Mouse (Mus musculus) mesoderm, embryonic 11.5 days (tissue): ENCODE data around the gene Tpbgl.

Experiments
- DNase-seq: peaks from one replicate; pipeline ENCODE4 v3.0.0-alpha.2; 2012; ENCODE audit warnings: low read depth, low spot score

Tpbgl gene

GRCm38 (mm10) chr7:99626376-99627270 is at the start of gene Tpbgl:
Tpbgl (minus strand) TSS chr7:99627103.
- DNase-seq, result peak; percentile 39

- DNase-seq, result no peak
These were observed 48.0 kb upstream of the Tpbgl start for GRCm38 (mm10) chr7:99674890-99675289.

GRCm38 (mm10) chr7:99674209-99674608 is 47.3 kb upstream of the Tpbgl start:
- no peak for DNase-seq

GRCm38 (mm10) chr7:99673188-99673587 is 46.3 kb upstream of the Tpbgl start:
- DNase-seq, result no peak

GRCm38 (mm10) chr7:99671544-99672435 is 44.9 kb upstream of the Tpbgl start:
- no peak for DNase-seq

GRCm38 (mm10) chr7:99670915-99671314 is 44.0 kb upstream of the Tpbgl start:
- no peak for DNase-seq

GRCm38 (mm10) chr7:99668802-99669201 is 41.9 kb upstream of the Tpbgl start:
- DNase-seq, result peak; percentile 22

GRCm38 (mm10) chr7:99667096-99667495 is 40.2 kb upstream of the Tpbgl start:
- DNase-seq, result no peak

- DNase-seq, result no peak
These were observed 39.0 kb upstream of the Tpbgl start for GRCm38 (mm10) chr7:99665731-99666452.

GRCm38 (mm10) chr7:99664571-99665485 is 37.9 kb upstream of the Tpbgl start:
- DNase-seq, result peak; percentile 43

- no peak for DNase-seq
These were observed 36.8 kb upstream of the Tpbgl start for GRCm38 (mm10) chr7:99663507-99664220.

- DNase-seq, result no peak
These were observed 35.4 kb upstream of the Tpbgl start for GRCm38 (mm10) chr7:99662311-99662710.

- DNase-seq, result no peak
These were observed 34.8 kb upstream of the Tpbgl start for GRCm38 (mm10) chr7:99661571-99662230.

GRCm38 (mm10) chr7:99661071-99661470 is 34.2 kb upstream of the Tpbgl start:
- DNase-seq, result no peak

GRCm38 (mm10) chr7:99659379-99660029 is 32.6 kb upstream of the Tpbgl start:
- DNase-seq, result peak; percentile 89

- no peak for DNase-seq
These were observed 27.3 kb upstream of the Tpbgl start for GRCm38 (mm10) chr7:99654244-99654643.

- no peak for DNase-seq
These were observed 22.7 kb upstream of the Tpbgl start for GRCm38 (mm10) chr7:99649585-99649984.

GRCm38 (mm10) chr7:99648623-99649022 is 21.7 kb upstream of the Tpbgl start:
- peak; percentile 76 for DNase-seq

GRCm38 (mm10) chr7:99644701-99645100 is 17.8 kb upstream of the Tpbgl start:
- no peak for DNase-seq
